8 mouse cellular contexts compared by ENCODE assay signal in genomic region chr11:5244749-5245130, GRCm38 (mm10). TPM values are rescaled to one million over a fixed set of nuclear protein-coding genes. Genes with fewer than 3 reads are reported as not detected.
DNase-seq lines count a peak whose midpoint lies in the region; ATAC-seq and TF ChIP-seq lines count a peak whose summit lies in the region.

No protein-coding gene starts in this region.

- no peak for TF ChIP-seq CTCF in cortical plate, adult 2 months (IDR thresholded peaks at IDR 0.05; ENCODE audit: extremely low read depth, insufficient read depth, low read length)

- H3K4me3 ChIP-seq in cortical plate, adult 2 months (ENCODE audit: insufficient read depth, low read length) = peak overlapping the region; percentile 1; the same call in 1 of the 2 replicates
- peak overlapping the region; percentile 26 for H3K4me3 ChIP-seq in limb, embryonic 14.5 days (replicated peaks; ENCODE audit: low read length)

- no peak for TF ChIP-seq POLR2A in cortical plate, adult 2 months (IDR thresholded peaks at IDR 0.05; ENCODE audit: extremely low read depth, insufficient read depth, low read length)
- no peak for TF ChIP-seq POLR2A in limb, embryonic 14.5 days (IDR thresholded peaks at IDR 0.05; ENCODE audit: borderline replicate concordance, extremely low read depth, insufficient read depth, insufficient read length)

- H3K4me2 ChIP-seq in limb, embryonic 14.5 days (replicated peaks; ENCODE audit: low read depth, low read length, severe bottlenecking) = peak overlapping the region; percentile 49

- H3K27ac ChIP-seq in cortical plate, adult 2 months (ENCODE audit: insufficient read depth, low read length) = peak overlapping the region; percentile 2; the same call in 1 of the 2 replicates
- H3K27ac ChIP-seq in limb, embryonic 14.5 days (replicated peaks; ENCODE audit: low read depth, low read length) = peak overlapping the region; percentile 74

- ATAC-seq in limb, embryonic 14.5 days (ENCODE audit: low FRiP score, low read depth) = 0 out of 2 replicates have a peak, but pooled peaks have one; percentile 27
- no peak for ATAC-seq in inflammation-experienced regulatory T-cells, adult 6 months

- peaks cover 15% of the 10 kb centered on the region for H3K36me3 ChIP-seq in limb, embryonic 14.5 days (ENCODE audit: control insufficient read depth, insufficient read depth, low read length)

- DNase-seq in layer of hippocampus, adult 9-11 months = peak; percentile 28
- no peak for DNase-seq in layer of hippocampus, adult 11-12 months (ENCODE audit: low spot score)
- DNase-seq in frontal cortex, adult 2 months (ENCODE audit: extremely low spot score in 1 of 2, low spot score in 1 of 2) = peak; percentile 45 to 58
- DNase-seq in limb, embryonic 14.5 days (ENCODE audit: low spot score) = peak; percentile 48
- no peak for DNase-seq in thymus, postnatal 25 days
- no peak for DNase-seq in layer of hippocampus, postnatal 36 days

- H3K9me3 ChIP-seq in limb, embryonic 14.5 days (ENCODE audit: control insufficient read depth, low read length) = no peaks in the 10 kb centered on the region

- WGBS in limb, embryonic 14.5 days = 11% methylated on average over 8 of the region's 8 CpGs

- H3K9ac ChIP-seq in limb, embryonic 14.5 days (ENCODE audit: low read depth, low read length, severe bottlenecking) = 0 out of 2 replicates have a peak overlapping the region, but pooled peaks have one; percentile 28

- H3K27me3 ChIP-seq in limb, embryonic 14.5 days (ENCODE audit: control insufficient read depth, insufficient read depth, low read length) = no peaks in the 10 kb centered on the region

- peaks cover 10% of the 10 kb centered on the region for H3K4me1 ChIP-seq in cortical plate, adult 2 months (ENCODE audit: control insufficient read depth, insufficient read depth, low read length)
- peaks cover 34% of the 10 kb centered on the region for H3K4me1 ChIP-seq in limb, embryonic 14.5 days (ENCODE audit: control insufficient read depth, insufficient read depth, low read length)

RNA-seq across cellular contexts. Expression of gene Kremen1, which starts 16.6 kb away (rescaled TPM):
- polyA plus RNA-seq in cortical plate, adult 2 months (2012; rRNA removed) = 10.4 and 10.6 TPM in 2 replicates
- 11.6 and 12.7 TPM in 2 replicates for polyA plus RNA-seq in frontal cortex, adult 2 months (2012; rRNA removed)
- polyA plus RNA-seq in limb, embryonic 14.5 days (2012; rRNA removed) = 30.9 and 36.8 TPM in 2 replicates
- polyA plus RNA-seq in limb, embryonic 14.5 days (2014; fragmentation: Nextera tagmentation; extraction: Ambion mirVana) = 20.8 and 23.7 TPM in 2 replicates
- 1 to 10 TPM; 2.3 to 4.1 (median 3.0) TPM for polyA plus RNA-seq in inflammation-experienced regulatory T-cells, adult 6 months (2017; shearing (Covaris generic))
- total RNA-seq in layer of hippocampus, postnatal 36 days (2021) = 10 to 100 TPM; 13.1 to 14.6 TPM

Comparison
In these comparisons a context has a peak if more than half of its experiments do, and no peak if none do; other contexts are left out.
1. DNase-seq: peak in layer of hippocampus, adult 9-11 months (single experiment), frontal cortex, adult 2 months (2 of 2) and limb, embryonic 14.5 days (single experiment); none in layer of hippocampus, adult 11-12 months (single experiment), thymus, postnatal 25 days (single experiment) and layer of hippocampus, postnatal 36 days (0 of 2).